Mouse (Mus musculus): Measurements from ENCODE around the gene Cflar. TPM values are rescaled to one million over a fixed set of nuclear protein-coding genes. Genes with fewer than 3 reads are reported as not detected.

Gene Cflar
- polyA plus RNA-seq, 1 experiment = 4.0 TPM

- TF ChIP-seq GATA1 (IDR thresholded peaks at IDR 0.05; ENCODE audit: low read length) = no peak
These were observed 58.4 kb downstream of the Cflar start for GRCm38 (mm10) chr1:58769701-58770100.

GRCm38 (mm10) chr1:58770111-58770720, 58.9 kb downstream of the Cflar start:
- TF ChIP-seq GATA1 (IDR thresholded peaks at IDR 0.05; ENCODE audit: low read length) = no peak

GRCm38 (mm10) chr1:58772084-58772483, 60.8 kb downstream of the Cflar start:
- TF ChIP-seq GATA1 (IDR thresholded peaks at IDR 0.05; ENCODE audit: low read length) = no peak

GRCm38 (mm10) chr1:58773280-58773679, 62.0 kb downstream of the Cflar start:
- no peak for TF ChIP-seq GATA1 (IDR thresholded peaks at IDR 0.05; ENCODE audit: low read length)

- no peak for TF ChIP-seq GATA1 (IDR thresholded peaks at IDR 0.05; ENCODE audit: low read length)
These were observed 62.6 kb downstream of the Cflar start for GRCm38 (mm10) chr1:58773905-58774304.

GRCm38 (mm10) chr1:58775361-58775760, 64.1 kb downstream of the Cflar start:
- TF ChIP-seq GATA1 (IDR thresholded peaks at IDR 0.05; ENCODE audit: low read length) = no peak

- no peak for TF ChIP-seq GATA1 (IDR thresholded peaks at IDR 0.05; ENCODE audit: low read length)
These were observed 66.3 kb downstream of the Cflar start for GRCm38 (mm10) chr1:58777583-58777982.

- no peak for TF ChIP-seq GATA1 (IDR thresholded peaks at IDR 0.05; ENCODE audit: low read length)
These were observed 66.9 kb downstream of the Cflar start for GRCm38 (mm10) chr1:58778226-58778625.

- TF ChIP-seq GATA1 (IDR thresholded peaks at IDR 0.05; ENCODE audit: low read length) = no peak
These were observed 75.0 kb downstream of the Cflar start for GRCm38 (mm10) chr1:58786276-58786675.

- TF ChIP-seq GATA1 (IDR thresholded peaks at IDR 0.05; ENCODE audit: low read length) = no peak
These were observed 77.1 kb downstream of the Cflar start for GRCm38 (mm10) chr1:58788410-58788809.

- TF ChIP-seq GATA1 (IDR thresholded peaks at IDR 0.05; ENCODE audit: low read length) = no peak
These were observed 83.4 kb downstream of the Cflar start for GRCm38 (mm10) chr1:58794705-58795104.

- no peak for TF ChIP-seq GATA1 (IDR thresholded peaks at IDR 0.05; ENCODE audit: low read length)
These were observed 84.2 kb downstream of the Cflar start, which contains the start of gene Casp8 for GRCm38 (mm10) chr1:58795291-58796058. Casp8 (plus strand) TSS chr1:58795374.

- TF ChIP-seq GATA1 (IDR thresholded peaks at IDR 0.05; ENCODE audit: low read length) = no peak
These were observed 84.7 kb downstream of the Cflar start for GRCm38 (mm10) chr1:58796059-58796363.

GRCm38 (mm10) chr1:58796853-58797252, 85.5 kb downstream of the Cflar start:
- no peak for TF ChIP-seq GATA1 (IDR thresholded peaks at IDR 0.05; ENCODE audit: low read length)

- TF ChIP-seq GATA1 (IDR thresholded peaks at IDR 0.05; ENCODE audit: low read length) = no peak
These were observed 86.1 kb downstream of the Cflar start for GRCm38 (mm10) chr1:58797370-58797769.

GRCm38 (mm10) chr1:58798911-58799310, 87.6 kb downstream of the Cflar start:
- TF ChIP-seq GATA1 (IDR thresholded peaks at IDR 0.05; ENCODE audit: low read length) = no peak

Data from G1E-ER4 (cell line).